Mouse (Mus musculus): ENCODE results near the gene Lrr1. TPM values are rescaled to one million over a fixed set of nuclear protein-coding genes. Genes with fewer than 3 reads are reported as not detected.

Lrr1 gene
- polyA plus RNA-seq, 1 experiment from 2014 or later: 22.6 TPM

Small RNA genes within 50 kb of the gene (microRNA-seq; reads per million reads assigned to microRNA genes)
- not detected for gene Gm47287
- 0.74 reads per million for gene Gm47295

Other genes with a start within 250 kb of the Lrr1 start
- gene Rps29, start 9.6 kb upstream of the Lrr1 start, polyA plus RNA-seq (2015; fragmentation: Nextera tagmentation; extraction: Ambion mirVana): 1,863 and 1,902 TPM in 2 replicates
- 569 and 677 TPM in 2 replicates for gene Rpl36al, start 15.3 kb downstream of the Lrr1 start, polyA plus RNA-seq (2015; fragmentation: Nextera tagmentation; extraction: Ambion mirVana)
- 52.6 and 55.9 TPM in 2 replicates for gene Mgat2, start 15.3 kb downstream of the Lrr1 start, polyA plus RNA-seq (2015; fragmentation: Nextera tagmentation; extraction: Ambion mirVana)
- gene Gm49383, start 28.3 kb downstream of the Lrr1 start, polyA plus RNA-seq (2015; fragmentation: Nextera tagmentation; extraction: Ambion mirVana): 33.1 and 33.6 TPM in 2 replicates
- 9.5 and 11.2 TPM in 2 replicates for gene Dnaaf2, start 29.6 kb downstream of the Lrr1 start, polyA plus RNA-seq (2015; fragmentation: Nextera tagmentation; extraction: Ambion mirVana)
- 27.3 and 27.4 TPM in 2 replicates for gene Gm49384, start 35.5 kb downstream of the Lrr1 start, polyA plus RNA-seq (2015; fragmentation: Nextera tagmentation; extraction: Ambion mirVana)
- 28.9 and 30.6 TPM in 2 replicates for gene Pole2, start 59.4 kb downstream of the Lrr1 start, polyA plus RNA-seq (2015; fragmentation: Nextera tagmentation; extraction: Ambion mirVana)
- gene Klhdc1, start 72.4 kb downstream of the Lrr1 start, polyA plus RNA-seq (2015; fragmentation: Nextera tagmentation; extraction: Ambion mirVana): 4.8 and 7.5 TPM in 2 replicates
- gene Klhdc2, start 127.9 kb downstream of the Lrr1 start, polyA plus RNA-seq (2015; fragmentation: Nextera tagmentation; extraction: Ambion mirVana): 150 and 151 TPM in 2 replicates
- 87.0 and 91.6 TPM in 2 replicates for gene Nemf, start 188.4 kb downstream of the Lrr1 start, polyA plus RNA-seq (2015; fragmentation: Nextera tagmentation; extraction: Ambion mirVana)
- 45.3 and 47.0 TPM in 2 replicates for gene Arf6, start 203.3 kb downstream of the Lrr1 start, polyA plus RNA-seq (2015; fragmentation: Nextera tagmentation; extraction: Ambion mirVana)
- gene Gm9887, start 203.6 kb downstream of the Lrr1 start, polyA plus RNA-seq (2015; fragmentation: Nextera tagmentation; extraction: Ambion mirVana): 1.4 and 1.7 TPM in 2 replicates

Measured in kidney, embryonic 15.5 days (tissue).